ENCODE assay signal across 27 mouse cellular contexts in genomic region chr1:135520550-135521168, GRCm38 (mm10).
"Had no signal": no experiment of that assay in that cellular context is flagged by ENCODE, and none has a peak within 500 bp of the region (broad histone marks: within the 10 kb centered on the region; RNA-seq: fewer than 3 reads in every experiment).

No protein-coding gene starts in this region.

- H3K4me3 ChIP-seq: gastrocnemius, adult 2 months; heart, adult 2 months; heart, embryonic 10.5 days; heart, embryonic 15.5 days; hindbrain, embryonic 10.5 days; hindbrain, embryonic 12.5 days; intestine, embryonic 15.5 days; layer of hippocampus, adult 2 months; left cerebral cortex, adult 2 months; limb, embryonic 10.5 days; limb, embryonic 12.5 days; liver, embryonic 13.5 days had no signal

- H3K27me3 ChIP-seq: heart, embryonic 15.5 days; hindbrain, embryonic 12.5 days; intestine, embryonic 15.5 days; limb, embryonic 12.5 days; liver, embryonic 13.5 days had no signal

- H3K9ac ChIP-seq: heart, embryonic 15.5 days; hindbrain, embryonic 12.5 days; hindbrain, embryonic 14.5 days; intestine, embryonic 15.5 days; limb, embryonic 12.5 days; liver, embryonic 13.5 days had no signal

- H3K9me3 ChIP-seq: heart, embryonic 15.5 days; hindbrain, embryonic 12.5 days; intestine, embryonic 15.5 days; limb, embryonic 10.5 days; liver, embryonic 13.5 days had no signal

- DNase-seq: gastrocnemius, adult 2 months; gastrocnemius, postnatal 10 days; gastrocnemius, postnatal 25 days; heart, adult 2 months; heart, postnatal 10 days; heart, postnatal 36 days; kidney, adult 18-20 months; kidney, adult 8-10 months; kidney, postnatal 10 days; kidney, postnatal 25 days; kidney, postnatal 4 days; liver; liver, embryonic 13.5 days had no signal

- H3K36me3 ChIP-seq: heart, embryonic 15.5 days; hindbrain, embryonic 12.5 days; intestine, embryonic 15.5 days; liver, embryonic 13.5 days had no signal

- ATAC-seq: hindbrain, embryonic 16.5 days; inflammation-experienced regulatory T-cells, adult 6 months; intestine, embryonic 15.5 days; intestine, postnatal 0 days had no signal

- H3K27ac ChIP-seq: gastrocnemius, adult 2 months; heart, adult 2 months; heart, embryonic 10.5 days; heart, embryonic 15.5 days; hindbrain, embryonic 10.5 days; hindbrain, embryonic 12.5 days; hindbrain, embryonic 14.5 days; intestine, embryonic 15.5 days; layer of hippocampus, adult 2 months; left cerebral cortex, adult 2 months; limb, embryonic 10.5 days; limb, embryonic 12.5 days; liver, embryonic 13.5 days had no signal

- H3K4me2 ChIP-seq: heart, embryonic 15.5 days; hindbrain, embryonic 12.5 days; hindbrain, embryonic 14.5 days; intestine, embryonic 15.5 days; limb, embryonic 12.5 days; liver, embryonic 11.5 days; liver, embryonic 13.5 days had no signal
